Mouse (Mus musculus) forebrain, postnatal 0 days (tissue): Measurements from ENCODE around the gene Morf4l2. TPM values are rescaled to one million over a fixed set of nuclear protein-coding genes. Genes with fewer than 3 reads are reported as not detected.
"Not testable (repeated sequence)": the region's sequence is repeated elsewhere in the genome, so short reads cannot be mapped to it uniquely, and the experiment has no call there.

Source experiments
- ATAC-seq: fragments of 200-750 bp; cut with Nextera tagmentation; 2 replicates; pipeline ENCODE4 v1.8.0; 2017; ENCODE audit warnings: mild to moderate bottlenecking, moderate library complexity
- DNase-seq: peaks from one replicate; pipeline ENCODE4 v3.0.0-alpha.2; 2015
- H3K27ac ChIP-seq: fragments of 300-500 bp; sonication (generic); 2 replicates; pipeline ENCODE4 v1.5.1; 2014; ENCODE audit warnings: low read depth, mild to moderate bottlenecking, antibody characterized with exemption, low read length, moderate library complexity, mixed read lengths
- H3K27me3 ChIP-seq: fragments of 300-500 bp; sonication (generic); 2 replicates; pipeline ENCODE4 v1.6.1; 2014; ENCODE audit warnings: mild to moderate bottlenecking, low read length, mixed read lengths; ENCODE audit not compliant: insufficient read depth
- H3K36me3 ChIP-seq: fragments of 300-500 bp; sonication (generic); 2 replicates; pipeline ENCODE4 v1.6.1; 2014; ENCODE audit warnings: mild to moderate bottlenecking, moderate library complexity; ENCODE audit not compliant: insufficient read depth
- H3K4me1 ChIP-seq: fragments of 300-500 bp; sonication (generic); 2 replicates; pipeline ENCODE4 v1.6.1; 2014; ENCODE audit warnings: antibody characterized with exemption; ENCODE audit not compliant: insufficient read depth
- H3K4me2 ChIP-seq: fragments of 300-500 bp; sonication (generic); 2 replicates; pipeline ENCODE4 v1.6.1; 2014; ENCODE audit warnings: low read depth, mild to moderate bottlenecking, moderate library complexity
- H3K4me3 ChIP-seq: fragments of 300-500 bp; sonication (generic); 2 replicates; pipeline ENCODE4 v1.5.1; 2014; ENCODE audit warnings: low read depth, low read length, mixed read lengths
- H3K9ac ChIP-seq: fragments of 300-500 bp; sonication (generic); 2 replicates; pipeline ENCODE4 v1.6.1; 2014; ENCODE audit warnings: mild to moderate bottlenecking
- H3K9me3 ChIP-seq: fragments of 300-500 bp; sonication (generic); 2 replicates; pipeline ENCODE4 v1.6.1; 2016; ENCODE audit warnings: low read length
- CTCF ChIP-seq: sonication (generic); IDR thresholded peaks from 2 replicates; pipeline ENCODE4 v1.5.1; 2016; ENCODE audit warnings: antibody characterized with exemption, control low read depth, low read depth
- WGBS: fragments of 180-500 bp; shearing (Covaris S2); extraction: QIAGEN DNeasy Blood & Tissue Kit; methylation state at CpG from one replicate; pipeline ENCODE4 v1.1.7; 2014; 5-methylcytosine and 5-hydroxymethylcytosine counted together
- polyA plus RNA-seq: library from polyadenylated mRNA; unstranded; fragments of >200 nt; fragmentation: Nextera tagmentation; extraction: Ambion mirVana; gene quantifications from 2 replicates; pipeline ENCODE4 v1.2.1, GENCODE M21; 2015
- total RNA-seq: library from RNA; depleted of rRNA; stranded (reverse); fragments of >200 nt; gene quantifications from 2 replicates; pipeline ENCODE4 v1.2.3, GENCODE M21; 2014

The Morf4l2 gene
- total and polyA plus RNA-seq, 2 experiments from 2014 or later: 542 to 616 TPM

GRCm38 (mm10) chrX:136740087-136740790, 3.3 kb downstream of the Morf4l2 start:
- ATAC-seq (no peak), DNase-seq (peak; percentile 55)
- peak overlapping the region; percentile 75 for H3K9ac ChIP-seq
- peak overlapping the region; percentile 58 for H3K4me3 ChIP-seq
- H3K4me1 ChIP-seq: no peaks in the 10 kb centered on the region
- no peaks in the 10 kb centered on the region for H3K27me3 ChIP-seq
- no peaks in the 10 kb centered on the region for H3K9me3 ChIP-seq
- WGBS: 28% methylated on average over 15 of the region's 15 CpGs
- peak overlapping the region; percentile 52 for H3K4me2 ChIP-seq
- TF ChIP-seq CTCF: no peak
- H3K27ac ChIP-seq: peak overlapping the region; percentile 90
- no peaks in the 10 kb centered on the region for H3K36me3 ChIP-seq

- H3K36me3 ChIP-seq: 0 out of 2 replicates have a peak, but pooled peaks cover 4% of the 10 kb centered on the region
- H3K9me3 ChIP-seq: no peaks in the 10 kb centered on the region
- H3K27ac ChIP-seq: no peak overlapping the region
- no peaks in the 10 kb centered on the region for H3K4me1 ChIP-seq
- 83% methylated on average over 4 of the region's 4 CpGs for WGBS
- DNase-seq: no peak
- H3K4me2 ChIP-seq: no peak overlapping the region
- H3K9ac ChIP-seq: no peak overlapping the region
- ATAC-seq: no peak
- no peak overlapping the region for H3K4me3 ChIP-seq
- H3K27me3 ChIP-seq: no peaks in the 10 kb centered on the region
- TF ChIP-seq CTCF: no peak
These were observed 11.5 kb downstream of the Morf4l2 start for GRCm38 (mm10) chrX:136732016-136732415.

- not testable (repeated sequence) for H3K9me3 ChIP-seq, H3K4me3 ChIP-seq, H3K27me3 ChIP-seq, H3K9ac ChIP-seq, H3K27ac ChIP-seq, H3K4me1 ChIP-seq, H3K4me2 ChIP-seq, DNase-seq, H3K36me3 ChIP-seq
- peak; percentile 95 for ATAC-seq
- WGBS: 36% methylated on average over 3 of the region's 3 CpGs
These were observed 28.6 kb downstream of the Morf4l2 start for GRCm38 (mm10) chrX:136714742-136715474.

GRCm38 (mm10) chrX:136708782-136709181, 34.7 kb downstream of the Morf4l2 start:
- H3K36me3 ChIP-seq: no peaks in the 10 kb centered on the region
- ATAC-seq (peak; percentile 30), DNase-seq (no peak)
- peak overlapping the region; percentile 55 for H3K4me2 ChIP-seq
- H3K9ac ChIP-seq: peak overlapping the region; percentile 70
- no peaks in the 10 kb centered on the region for H3K4me1 ChIP-seq
- H3K9me3 ChIP-seq: no peaks in the 10 kb centered on the region
- no peak for TF ChIP-seq CTCF
- peak overlapping the region; percentile 50 for H3K4me3 ChIP-seq
- H3K27me3 ChIP-seq: no peaks in the 10 kb centered on the region
- WGBS: 36% methylated on average over 14 of the region's 14 CpGs
- H3K27ac ChIP-seq: peak overlapping the region; percentile 95

GRCm38 (mm10) chrX:136708168-136708681, 35.3 kb downstream of the Morf4l2 start:
- peak; percentile 79 for DNase-seq
- peak overlapping the region; percentile 55 for H3K4me2 ChIP-seq
- WGBS: 21% methylated on average over 17 of the region's 18 CpGs
- peak overlapping the region; percentile 70 for H3K9ac ChIP-seq
- no peak for TF ChIP-seq CTCF
- H3K36me3 ChIP-seq: no peaks in the 10 kb centered on the region
- peak overlapping the region; percentile 50 for H3K4me3 ChIP-seq
- no peaks in the 10 kb centered on the region for H3K4me1 ChIP-seq
- H3K9me3 ChIP-seq: no peaks in the 10 kb centered on the region
- peak overlapping the region; percentile 95 for H3K27ac ChIP-seq
- ATAC-seq: peak; percentile 93
- no peaks in the 10 kb centered on the region for H3K27me3 ChIP-seq

GRCm38 (mm10) chrX:136707446-136708167, 35.9 kb downstream of the Morf4l2 start, which contains the start of gene Tceal1:
Gene Tceal1 (plus strand): TSS chrX:136707982.
- Histone ChIP-seq H3K27ac (peak within 1 kb of the TSS; percentile 95), H3K27me3 (no peaks in the 10 kb centered on the region), H3K4me1 (no peaks in the 10 kb centered on the region), H3K9me3 (no peaks in the 10 kb centered on the region), H3K4me2 (peak within 1 kb of the TSS; percentile 55), H3K4me3 (peak within 1 kb of the TSS; percentile 50), H3K36me3 (no peaks in the 10 kb centered on the region), H3K9ac (peak within 1 kb of the TSS; percentile 70)
- DNase-seq (peak; percentile 88), ATAC-seq (peak; percentile 94)
- WGBS: 33% methylated on average over 15 of the region's 15 CpGs
- TF ChIP-seq CTCF: no peak
